Mouse (Mus musculus) heart, postnatal 0 days (tissue): ENCODE data around the gene Tmed8. TPM values are rescaled to one million over a fixed set of nuclear protein-coding genes. Genes with fewer than 3 reads are reported as not detected.
"Not testable (repeated sequence)": the region's sequence is repeated elsewhere in the genome, so short reads cannot be mapped to it uniquely, and the experiment has no call there.

Experiments used
- ATAC-seq: fragments of 200-750 bp; cut with Nextera tagmentation; 2 replicates; pipeline ENCODE4 v1.8.0; 2017; ENCODE audit warnings: low read depth, moderate number of reproducible peaks, moderate library complexity; ENCODE audit not compliant: insufficient read depth
- DNase-seq: peaks from one replicate; pipeline ENCODE4 v3.0.0-alpha.2; 2016; ENCODE audit warnings: low spot score
- H3K27ac ChIP-seq: fragments of 300-500 bp; sonication (generic); 2 replicates; pipeline ENCODE4 v1.5.1; 2014; ENCODE audit warnings: low read depth, mild to moderate bottlenecking
- H3K27me3 ChIP-seq: fragments of 300-500 bp; sonication (generic); 2 replicates; pipeline ENCODE4 v1.6.1; 2014; ENCODE audit warnings: low read length, mixed read lengths; ENCODE audit not compliant: control insufficient read depth, insufficient read depth
- H3K36me3 ChIP-seq: fragments of 300-500 bp; sonication (generic); replicated peaks from 2 replicates; pipeline ENCODE4 v1.6.1; 2014; ENCODE audit warnings: low read length, mixed read lengths; ENCODE audit not compliant: control insufficient read depth, insufficient read depth
- H3K4me1 ChIP-seq: fragments of 300-500 bp; sonication (generic); 2 replicates; pipeline ENCODE4 v1.6.1; 2014; ENCODE audit warnings: antibody characterized with exemption; ENCODE audit not compliant: control insufficient read depth, insufficient read depth
- H3K4me2 ChIP-seq: fragments of 300-500 bp; sonication (generic); 2 replicates; pipeline ENCODE4 v1.6.1; 2014; ENCODE audit warnings: low read depth, mild to moderate bottlenecking, low read length, moderate library complexity
- H3K4me3 ChIP-seq: fragments of 300-500 bp; sonication (generic); 2 replicates; pipeline ENCODE4 v1.5.1; 2014; ENCODE audit warnings: low read depth, low read length
- H3K9ac ChIP-seq: fragments of 300-500 bp; sonication (generic); replicated peaks from 2 replicates; pipeline ENCODE4 v1.6.1; 2014; ENCODE audit warnings: low read depth, low read length, mixed read lengths
- H3K9me3 ChIP-seq: fragments of 300-500 bp; sonication (generic); replicated peaks from 2 replicates; pipeline ENCODE4 v1.6.1; 2016; ENCODE audit warnings: low read length; ENCODE audit not compliant: control insufficient read depth
- CTCF ChIP-seq: IDR thresholded peaks from 2 replicates; pipeline ENCODE4 v1.5.1; 2016; ENCODE audit warnings: antibody characterized with exemption, control low read depth, low read depth
- EP300 ChIP-seq: IDR thresholded peaks from 2 replicates; pipeline ENCODE4 v1.6.1; 2016; ENCODE audit warnings: antibody characterized with exemption, low read depth
- WGBS: fragments of 180-500 bp; shearing (Covaris S2); extraction: QIAGEN DNeasy Blood & Tissue Kit; methylation state at CpG from one replicate; pipeline ENCODE4 v1.1.7; 2014; 5-methylcytosine and 5-hydroxymethylcytosine counted together
- polyA plus RNA-seq: library from polyadenylated mRNA; unstranded; fragments of >200 nt; fragmentation: Nextera tagmentation; extraction: Ambion mirVana; gene quantifications from 2 replicates; pipeline ENCODE4 v1.2.1, GENCODE M21; 2015
- total RNA-seq: library from RNA; depleted of rRNA; stranded (reverse); fragments of >200 nt; gene quantifications from 2 replicates; pipeline ENCODE4 v1.2.3, GENCODE M21; 2014; ENCODE audit warnings: low replicate concordance

Gene Tmed8
- total and polyA plus RNA-seq, 2 experiments from 2014 or later, result 0.89 to 3.9 TPM

DNA sequence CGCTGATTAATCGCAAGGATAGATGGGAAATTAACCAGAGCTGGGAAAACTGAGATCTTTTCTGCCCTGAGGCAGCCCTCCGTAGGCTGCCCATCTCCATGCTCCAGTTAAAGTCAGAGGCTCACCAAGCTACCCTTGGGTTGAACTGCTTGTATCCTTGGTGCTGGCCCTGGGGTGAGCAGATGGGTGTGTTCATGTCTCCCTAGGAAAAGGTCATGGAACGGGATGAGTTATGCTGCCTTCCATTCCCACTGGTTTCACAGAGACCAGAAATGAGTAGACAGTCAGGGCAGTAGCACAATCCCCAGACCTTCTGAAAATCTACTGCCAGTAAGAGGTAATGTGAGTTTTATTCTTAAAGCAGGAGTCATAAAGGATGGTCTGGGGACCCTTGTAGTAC, 22.6 kb downstream of the Tmed8 start:
- WGBS, result 89% methylated on average over 4 of the region's 4 CpGs
- Histone ChIP-seq H3K4me1 (no peaks in the 10 kb centered on the region), H3K27ac (no peak overlapping the region), H3K36me3 (peaks cover 5% of the 10 kb centered on the region; the same call in 1 of the 2 replicates), H3K27me3 (no peaks in the 10 kb centered on the region), H3K4me2 (no peak overlapping the region), H3K9me3 (no peaks in the 10 kb centered on the region), H3K4me3 (no peak overlapping the region), H3K9ac (no peak overlapping the region)
- no peak for TF ChIP-seq EP300
- TF ChIP-seq CTCF, result no peak
- DNase-seq (no peak), ATAC-seq (no peak)

DNA sequence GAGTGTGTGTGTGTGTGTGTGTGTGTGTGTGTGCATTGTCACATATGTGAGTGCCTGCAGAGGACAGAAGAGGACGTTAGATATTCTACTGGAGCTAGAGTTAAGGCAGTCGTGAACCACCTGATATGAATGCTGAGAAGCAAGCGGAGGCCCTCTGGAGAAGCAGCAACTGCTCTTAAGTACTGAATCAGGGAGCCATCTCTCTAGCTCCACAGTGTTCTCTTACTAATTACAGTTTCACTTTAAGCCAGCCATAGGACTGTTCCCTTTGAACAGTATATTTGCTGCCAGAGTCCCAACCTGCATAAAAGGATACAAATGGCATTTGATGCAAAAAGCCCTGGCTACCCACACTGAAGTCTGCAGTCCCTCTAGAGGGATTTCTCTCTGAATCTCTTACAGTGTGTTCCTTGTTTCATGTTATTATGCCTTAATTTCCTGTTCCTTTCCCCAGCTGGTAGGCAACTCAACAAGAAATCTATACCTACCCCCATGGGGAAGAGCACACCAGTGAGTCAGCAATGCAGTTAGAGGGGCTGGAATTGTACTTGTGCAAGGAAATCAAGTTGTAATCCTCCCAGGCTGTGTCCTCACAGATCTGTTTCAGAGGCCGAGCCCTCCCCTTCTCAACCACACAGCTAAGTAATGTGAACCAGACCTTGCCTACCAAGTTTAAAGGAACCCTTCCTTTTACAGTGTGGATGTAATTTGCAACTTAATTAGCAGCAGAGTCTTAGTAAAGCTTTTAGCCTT, 24.9 kb downstream of the Tmed8 start:
- Histone ChIP-seq H3K36me3 (peaks cover 26% of the 10 kb centered on the region), H3K4me2 (no peak overlapping the region), H3K27ac (no peak overlapping the region), H3K4me1 (no peaks in the 10 kb centered on the region), H3K4me3 (no peak overlapping the region), H3K9me3 (no peaks in the 10 kb centered on the region), H3K9ac (no peak overlapping the region), H3K27me3 (no peaks in the 10 kb centered on the region)
- ATAC-seq (no peak), DNase-seq (no peak)
- TF ChIP-seq EP300 (no peak), CTCF (no peak)
- WGBS, result 55% methylated on average over 4 of the region's 4 CpGs

DNA sequence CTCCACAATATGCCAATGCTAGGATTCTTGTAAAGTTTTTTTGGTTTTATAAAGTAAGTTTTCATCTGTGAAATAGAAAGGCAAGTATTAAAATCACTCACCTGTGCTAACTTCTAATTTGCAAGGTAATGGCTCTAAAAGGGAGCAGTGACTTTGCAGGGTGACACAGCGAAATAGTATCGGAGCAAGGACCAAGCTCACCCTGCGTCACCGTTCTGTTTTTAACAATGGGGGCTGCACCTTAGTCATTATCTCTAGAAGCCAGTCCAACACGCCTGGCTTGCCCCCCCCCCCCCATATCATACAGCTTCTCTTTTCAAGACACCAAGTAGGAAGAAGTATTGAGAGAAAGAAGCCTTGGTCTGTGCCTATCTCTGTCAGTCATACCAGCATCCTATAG, 39.4 kb downstream of the Tmed8 start:
- no peak overlapping the region for H3K9ac ChIP-seq
- H3K27me3 ChIP-seq, result no peaks in the 10 kb centered on the region
- H3K4me3 ChIP-seq, result no peak overlapping the region
- WGBS, result 89% methylated on average over 5 of the region's 5 CpGs
- H3K9me3 ChIP-seq, result no peaks in the 10 kb centered on the region
- ATAC-seq (no peak), DNase-seq (no peak)
- H3K4me2 ChIP-seq, result no peak overlapping the region
- peaks cover 17% of the 10 kb centered on the region for H3K36me3 ChIP-seq
- H3K4me1 ChIP-seq, result no peaks in the 10 kb centered on the region
- no peak for TF ChIP-seq CTCF
- no peak for TF ChIP-seq EP300
- H3K27ac ChIP-seq, result no peak overlapping the region

DNA sequence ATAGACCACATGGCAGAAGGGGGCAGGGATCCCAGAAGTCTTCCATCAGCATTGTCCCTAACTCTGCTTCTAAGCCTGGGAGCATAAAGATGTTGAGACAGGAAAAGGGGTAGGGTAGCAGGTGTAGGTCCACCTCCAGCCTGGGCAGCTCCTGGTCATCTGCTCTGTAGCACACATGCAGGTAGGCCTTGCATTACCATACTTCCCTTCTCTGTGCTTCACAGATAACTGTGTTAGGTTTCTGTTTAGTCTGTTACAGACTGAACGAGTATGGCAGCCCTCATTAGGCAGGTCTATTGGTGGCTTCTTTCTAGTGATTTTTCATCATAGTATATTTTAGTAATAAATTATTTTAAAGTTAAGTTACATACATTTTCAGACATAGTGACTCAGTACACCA, 39.9 kb downstream of the Tmed8 start:
- TF ChIP-seq EP300, result no peak
- TF ChIP-seq CTCF, result no peak
- 74% methylated on average over 1 of the region's 1 CpGs for WGBS
- H3K27ac ChIP-seq, result no peak overlapping the region
- H3K4me1 ChIP-seq, result no peaks in the 10 kb centered on the region
- DNase-seq (no peak), ATAC-seq (no peak)
- H3K4me2 ChIP-seq, result no peak overlapping the region
- H3K4me3 ChIP-seq, result no peak overlapping the region
- no peaks in the 10 kb centered on the region for H3K9me3 ChIP-seq
- peaks cover 17% of the 10 kb centered on the region for H3K36me3 ChIP-seq
- H3K27me3 ChIP-seq, result no peaks in the 10 kb centered on the region
- no peak overlapping the region for H3K9ac ChIP-seq

DNA sequence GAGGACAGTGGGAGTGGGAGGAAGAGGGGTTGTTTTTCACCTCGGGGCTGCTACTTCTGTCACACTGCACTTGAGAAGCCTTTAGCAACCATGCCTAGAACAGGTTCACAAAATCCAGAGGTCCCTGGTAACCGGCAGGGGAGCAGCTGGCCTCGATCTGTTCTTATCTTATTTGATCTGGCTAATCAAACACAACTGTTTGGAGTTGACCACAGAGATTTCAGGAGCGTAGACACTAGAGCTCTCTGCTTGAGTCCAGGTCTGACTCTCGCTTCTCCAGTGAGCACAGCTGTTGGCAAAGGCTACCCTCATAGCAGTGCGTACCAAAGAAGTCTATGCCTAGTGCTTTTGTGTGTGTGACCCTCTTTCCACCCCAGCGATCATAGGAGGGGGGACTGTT, 42.2 kb downstream of the Tmed8 start:
- Histone ChIP-seq H3K27me3 (no peaks in the 10 kb centered on the region), H3K4me1 (no peaks in the 10 kb centered on the region), H3K4me3 (no peak overlapping the region), H3K4me2 (no peak overlapping the region), H3K9ac (no peak overlapping the region), H3K27ac (no peak overlapping the region), H3K36me3 (peaks cover 6% of the 10 kb centered on the region), H3K9me3 (no peaks in the 10 kb centered on the region)
- ATAC-seq, result no peak
- DNase-seq, result no peak
- TF ChIP-seq CTCF (no peak), EP300 (no peak)
- 81% methylated on average over 7 of the region's 7 CpGs for WGBS

DNA sequence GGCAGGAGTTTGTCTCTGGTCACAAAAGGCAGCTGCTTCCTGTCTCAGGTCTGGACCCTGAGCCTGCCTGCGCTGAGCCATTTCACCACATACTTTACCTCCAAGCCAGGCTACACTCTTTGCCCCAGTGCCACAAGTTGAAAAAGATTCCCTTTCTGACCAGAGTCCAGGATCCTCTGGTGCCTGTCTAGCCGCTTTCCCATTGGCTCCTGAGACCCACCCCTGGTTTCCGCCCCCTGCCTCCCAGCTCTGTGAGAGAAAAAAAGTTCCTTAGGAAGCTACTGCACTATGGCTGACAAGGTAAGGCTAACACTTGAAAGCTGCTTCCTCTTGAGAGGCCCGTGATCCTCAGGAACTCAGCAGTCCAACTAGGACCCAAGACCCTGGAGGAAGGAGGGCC, 42.9 kb downstream of the Tmed8 start:
- Histone ChIP-seq H3K4me1 (no peaks in the 10 kb centered on the region), H3K36me3 (peaks cover 3% of the 10 kb centered on the region; the same call in 1 of the 2 replicates), H3K27ac (no peak overlapping the region), H3K9ac (no peak overlapping the region), H3K4me3 (no peak overlapping the region), H3K4me2 (no peak overlapping the region), H3K9me3 (no peaks in the 10 kb centered on the region), H3K27me3 (no peaks in the 10 kb centered on the region)
- no peak for ATAC-seq
- no peak for DNase-seq
- no peak for TF ChIP-seq EP300
- no peak for TF ChIP-seq CTCF
- 52% methylated on average over 4 of the region's 4 CpGs for WGBS

DNA sequence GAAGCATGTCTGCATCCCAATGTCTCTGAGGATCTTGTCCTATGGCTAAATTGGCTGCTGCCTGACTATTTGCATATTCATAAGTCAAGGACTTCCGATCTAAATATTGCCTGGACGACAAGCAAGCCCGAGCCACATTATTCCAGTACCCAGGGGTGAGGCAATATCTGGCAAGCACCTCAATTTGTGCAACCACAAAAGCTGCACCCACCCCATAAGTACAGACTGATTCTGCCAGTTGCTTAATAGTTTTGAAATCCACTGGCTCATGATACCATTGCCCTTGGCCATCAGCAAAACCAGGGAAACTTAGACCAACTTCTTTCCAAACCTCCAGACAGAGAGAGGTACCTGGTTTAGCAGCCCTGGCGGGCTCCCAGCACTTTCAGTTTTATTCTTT, 45.8 kb downstream of the Tmed8 start:
- not testable (repeated sequence) for DNase-seq, H3K4me2 ChIP-seq, H3K36me3 ChIP-seq, H3K27ac ChIP-seq, H3K9ac ChIP-seq, H3K27me3 ChIP-seq, H3K9me3 ChIP-seq, ATAC-seq, H3K4me1 ChIP-seq, H3K4me3 ChIP-seq
- WGBS, result 91% methylated on average over 4 of the region's 4 CpGs
